Mouse (Mus musculus): ENCODE measurements around the gene Skp1a. TPM values are rescaled to one million over a fixed set of nuclear protein-coding genes. Genes with fewer than 3 reads are reported as not detected.

The Skp1a gene
- polyA plus RNA-seq, 1 experiment from 2014 or later, result 848 TPM

DNA sequence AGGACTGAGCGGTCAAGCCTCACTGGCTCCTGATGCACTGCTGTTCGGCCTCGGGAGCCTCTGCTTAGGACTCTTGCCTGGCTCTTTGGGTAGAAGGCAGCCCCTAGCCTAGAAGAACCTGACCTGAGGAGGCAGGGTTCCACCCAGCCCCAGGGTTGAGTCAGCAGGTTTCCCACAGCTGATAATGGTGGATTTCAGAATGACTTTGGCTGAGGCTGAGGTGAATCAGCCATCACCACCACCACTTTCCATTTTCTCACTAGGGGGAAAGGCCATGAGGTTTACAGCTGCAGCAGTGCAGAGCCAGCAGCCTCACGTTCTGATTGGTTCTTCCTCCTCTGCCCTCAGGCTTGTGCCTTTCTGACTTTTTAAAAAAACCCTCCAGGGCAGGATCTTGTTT is 29.1 kb downstream of the Skp1a start:
- Histone ChIP-seq H3K27ac (no peak overlapping the region), H3K4me1 (replicated peaks) (0 out of 2 replicates have a peak, but pooled peaks cover 8% of the 10 kb centered on the region), H3K9me3 (no peaks in the 10 kb centered on the region), H3K27me3 (replicated peaks) (no peaks in the 10 kb centered on the region), H3K36me3 (no peaks in the 10 kb centered on the region), H3K4me3 (replicated peaks) (no peak overlapping the region), H3K9ac (no peak overlapping the region), H3K4me2 (replicated peaks) (no peak overlapping the region)
- ATAC-seq, result no peak
- 81% methylated on average over 4 of the region's 4 CpGs for WGBS

GRCm38 (mm10) chr11:52261937-52262336 is 30.1 kb downstream of the Skp1a start:
- H3K4me1 ChIP-seq (replicated peaks), result 0 out of 2 replicates have a peak, but pooled peaks cover 8% of the 10 kb centered on the region
- H3K4me2 ChIP-seq (replicated peaks), result no peak overlapping the region
- no peak for ATAC-seq
- H3K27ac ChIP-seq, result no peak overlapping the region
- no peaks in the 10 kb centered on the region for H3K27me3 ChIP-seq (replicated peaks)
- no peaks in the 10 kb centered on the region for H3K9me3 ChIP-seq
- no peak overlapping the region for H3K9ac ChIP-seq
- WGBS, result 54% methylated on average over 5 of the region's 5 CpGs
- no peak overlapping the region for H3K4me3 ChIP-seq (replicated peaks)
- H3K36me3 ChIP-seq, result no peaks in the 10 kb centered on the region

GRCm38 (mm10) chr11:52262338-52262737 is 30.5 kb downstream of the Skp1a start:
- 89% methylated on average over 11 of the region's 11 CpGs for WGBS
- ATAC-seq, result no peak
- no peaks in the 10 kb centered on the region for H3K9me3 ChIP-seq

GRCm38 (mm10) chr11:52264871-52265270 is 33.1 kb downstream of the Skp1a start:
- Histone ChIP-seq H3K27me3 (replicated peaks) (no peaks in the 10 kb centered on the region), H3K9me3 (no peaks in the 10 kb centered on the region), H3K4me3 (replicated peaks) (no peak overlapping the region), H3K36me3 (no peaks in the 10 kb centered on the region), H3K9ac (no peak overlapping the region), H3K4me1 (replicated peaks) (peaks cover 16% of the 10 kb centered on the region; the same call in 1 of the 2 replicates), H3K27ac (no peak overlapping the region), H3K4me2 (replicated peaks) (no peak overlapping the region)
- 76% methylated on average over 7 of the region's 7 CpGs for WGBS
- ATAC-seq, result no peak

More at GRCm38 (mm10) chr11:52262338-52262737, 30.5 kb downstream of the Skp1a start:
- Histone ChIP-seq H3K4me3 (replicated peaks) (no peak overlapping the region), H3K36me3 (no peaks in the 10 kb centered on the region), H3K4me1 (replicated peaks) (0 out of 2 replicates have a peak, but pooled peaks cover 8% of the 10 kb centered on the region), H3K27me3 (replicated peaks) (no peaks in the 10 kb centered on the region), H3K9ac (no peak overlapping the region), H3K4me2 (replicated peaks) (no peak overlapping the region), H3K27ac (no peak overlapping the region)

GRCm38 (mm10) chr11:52265616-52266307 is 34.0 kb downstream of the Skp1a start:
- WGBS, result 42% methylated on average over 12 of the region's 12 CpGs
- Histone ChIP-seq H3K27me3 (replicated peaks) (no peaks in the 10 kb centered on the region), H3K9me3 (no peaks in the 10 kb centered on the region), H3K27ac (no peak overlapping the region), H3K9ac (no peak overlapping the region), H3K4me1 (replicated peaks) (peaks cover 16% of the 10 kb centered on the region; the same call in 1 of the 2 replicates), H3K36me3 (no peaks in the 10 kb centered on the region), H3K4me3 (replicated peaks) (no peak overlapping the region), H3K4me2 (replicated peaks) (no peak overlapping the region)
- ATAC-seq, result no peak

DNA sequence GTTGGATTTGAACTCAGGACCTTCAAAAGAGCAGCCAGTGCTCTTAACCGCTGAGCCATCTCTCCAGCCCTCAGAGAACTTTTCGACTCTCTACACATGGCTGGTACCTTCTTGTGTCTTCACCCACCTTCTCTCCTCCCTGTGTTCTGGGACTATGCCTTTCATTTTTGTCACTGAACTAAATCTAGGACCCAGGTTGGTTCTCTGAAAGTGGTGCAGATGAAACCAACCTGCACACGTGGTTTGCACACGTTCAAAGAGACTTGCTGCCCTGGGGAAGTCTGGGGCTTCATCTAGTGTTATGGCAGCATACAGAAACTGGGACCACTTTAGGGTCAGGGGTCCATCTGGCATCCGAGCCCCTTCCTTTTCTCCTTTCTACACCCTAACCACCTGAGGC is 35.5 kb downstream of the Skp1a start:
- no peaks in the 10 kb centered on the region for H3K27me3 ChIP-seq (replicated peaks)
- H3K4me2 ChIP-seq (replicated peaks), result no peak overlapping the region
- WGBS, result 87% methylated on average over 5 of the region's 5 CpGs
- H3K9me3 ChIP-seq, result no peaks in the 10 kb centered on the region
- ATAC-seq, result no peak
- no peak overlapping the region for H3K27ac ChIP-seq
- H3K9ac ChIP-seq, result no peak overlapping the region
- H3K4me1 ChIP-seq (replicated peaks), result peaks cover 18% of the 10 kb centered on the region; the same call in 1 of the 2 replicates
- no peak overlapping the region for H3K4me3 ChIP-seq (replicated peaks)
- H3K36me3 ChIP-seq, result no peaks in the 10 kb centered on the region

GRCm38 (mm10) chr11:52268104-52268835 is 36.5 kb downstream of the Skp1a start:
- Histone ChIP-seq H3K4me3 (replicated peaks) (no peak overlapping the region), H3K4me1 (replicated peaks) (peaks cover 25% of the 10 kb centered on the region), H3K36me3 (no peaks in the 10 kb centered on the region), H3K4me2 (replicated peaks) (no peak overlapping the region), H3K9ac (no peak overlapping the region), H3K27ac (peak overlapping the region; percentile 25), H3K27me3 (replicated peaks) (no peaks in the 10 kb centered on the region), H3K9me3 (no peaks in the 10 kb centered on the region)
- peak; percentile 73 for ATAC-seq
- WGBS, result 45% methylated on average over 7 of the region's 7 CpGs

GRCm38 (mm10) chr11:52269841-52270240 is 38.0 kb downstream of the Skp1a start:
- Histone ChIP-seq H3K36me3 (no peaks in the 10 kb centered on the region), H3K4me1 (replicated peaks) (peaks cover 25% of the 10 kb centered on the region), H3K27ac (no peak overlapping the region), H3K4me3 (replicated peaks) (no peak overlapping the region), H3K9ac (no peak overlapping the region), H3K4me2 (replicated peaks) (no peak overlapping the region), H3K27me3 (replicated peaks) (no peaks in the 10 kb centered on the region), H3K9me3 (no peaks in the 10 kb centered on the region)
- ATAC-seq, result no peak
- 90% methylated on average over 6 of the region's 6 CpGs for WGBS

GRCm38 (mm10) chr11:52271765-52272495 is 40.1 kb downstream of the Skp1a start:
- no peaks in the 10 kb centered on the region for H3K9me3 ChIP-seq
- no peak overlapping the region for H3K4me2 ChIP-seq (replicated peaks)
- ATAC-seq, result no peak
- H3K27ac ChIP-seq, result no peak overlapping the region
- 81% methylated on average over 8 of the region's 8 CpGs for WGBS
- H3K4me1 ChIP-seq (replicated peaks), result peaks cover 20% of the 10 kb centered on the region
- H3K36me3 ChIP-seq, result no peaks in the 10 kb centered on the region
- H3K4me3 ChIP-seq (replicated peaks), result no peak overlapping the region
- H3K27me3 ChIP-seq (replicated peaks), result no peaks in the 10 kb centered on the region
- H3K9ac ChIP-seq, result no peak overlapping the region

- Histone ChIP-seq H3K9me3 (no peaks in the 10 kb centered on the region), H3K9ac (no peak overlapping the region), H3K27me3 (replicated peaks) (no peaks in the 10 kb centered on the region), H3K4me3 (replicated peaks) (no peak overlapping the region), H3K4me2 (replicated peaks) (no peak overlapping the region), H3K27ac (no peak overlapping the region), H3K36me3 (no peaks in the 10 kb centered on the region), H3K4me1 (replicated peaks) (peaks cover 20% of the 10 kb centered on the region)
- WGBS, result 71% methylated on average over 6 of the region's 6 CpGs
- ATAC-seq, result no peak
These were observed 40.8 kb downstream of the Skp1a start for GRCm38 (mm10) chr11:52272619-52273018.

DNA sequence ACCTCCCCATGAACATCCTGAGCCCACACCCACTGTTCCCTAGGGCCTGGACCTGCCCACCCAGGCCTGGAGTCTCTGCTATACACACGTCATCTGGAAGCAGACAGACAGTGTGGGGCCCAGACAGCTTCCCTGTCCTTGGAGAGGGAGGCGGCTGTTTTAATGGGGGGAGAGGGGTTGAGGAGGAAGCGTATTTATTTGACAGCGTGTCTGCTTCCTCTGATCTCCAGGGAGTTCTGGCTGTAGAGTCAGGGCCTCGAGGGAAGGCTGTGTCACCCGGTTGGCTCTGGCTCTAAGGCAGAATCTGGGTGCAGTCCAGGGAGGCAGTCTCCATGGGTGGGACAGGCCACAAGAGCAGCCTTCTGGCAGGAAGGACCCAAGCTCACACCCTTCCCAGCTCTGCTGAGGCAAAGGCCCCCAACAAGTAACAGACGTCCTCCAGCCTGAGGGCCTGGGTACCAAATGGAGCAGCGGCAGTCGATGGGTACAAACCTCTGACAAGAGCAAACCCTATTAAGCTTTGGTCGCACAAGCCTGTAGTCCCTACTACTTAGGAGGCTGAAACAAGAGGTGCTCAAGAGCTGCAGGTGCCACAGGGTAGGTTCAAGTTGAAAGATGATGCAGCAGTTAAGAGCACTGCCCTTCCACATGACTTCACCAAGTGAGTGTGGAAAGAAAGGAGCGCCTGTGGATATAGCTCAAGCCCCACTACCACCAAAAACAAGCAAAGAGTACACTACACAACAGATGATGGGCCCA is 41.6 kb downstream of the Skp1a start:
- no peak overlapping the region for H3K9ac ChIP-seq
- WGBS, result 60% methylated on average over 11 of the region's 11 CpGs

DNA sequence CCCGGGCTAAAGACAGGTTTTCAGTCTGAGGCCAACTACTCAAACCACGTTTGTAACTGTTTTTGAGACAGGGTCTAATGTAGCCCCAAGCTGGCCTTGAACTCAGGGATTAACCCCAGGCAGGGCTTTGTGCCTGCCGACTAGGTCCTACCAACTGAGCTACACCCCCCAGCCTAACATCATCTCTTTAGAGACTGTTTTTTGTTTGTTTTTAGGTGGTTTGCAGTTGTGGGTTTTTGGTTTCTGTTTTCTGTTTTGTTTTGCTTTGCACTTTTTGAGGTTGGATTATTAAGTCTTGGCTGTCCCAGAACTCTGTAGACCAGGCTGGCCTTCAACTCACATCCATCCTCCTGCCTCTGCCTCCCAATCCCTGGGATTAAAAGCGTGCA is 42.1 kb downstream of the Skp1a start:
- ATAC-seq, result no peak
- H3K4me3 ChIP-seq (replicated peaks), result no peak overlapping the region

More for the DNA sequence above, 41.6 kb downstream of the Skp1a start:
- Histone ChIP-seq H3K4me3 (replicated peaks) (no peak overlapping the region), H3K27me3 (replicated peaks) (no peaks in the 10 kb centered on the region), H3K36me3 (no peaks in the 10 kb centered on the region), H3K4me1 (replicated peaks) (peaks cover 13% of the 10 kb centered on the region), H3K4me2 (replicated peaks) (no peak overlapping the region), H3K9me3 (no peaks in the 10 kb centered on the region), H3K27ac (no peak overlapping the region)
- ATAC-seq, result no peak

More for the DNA sequence above, 42.1 kb downstream of the Skp1a start:
- H3K9ac ChIP-seq, result no peak overlapping the region
- no peaks in the 10 kb centered on the region for H3K27me3 ChIP-seq (replicated peaks)
- WGBS, result 74% methylated on average over 4 of the region's 4 CpGs
- H3K4me2 ChIP-seq (replicated peaks), result no peak overlapping the region
- no peaks in the 10 kb centered on the region for H3K36me3 ChIP-seq
- no peaks in the 10 kb centered on the region for H3K9me3 ChIP-seq
- peaks cover 10% of the 10 kb centered on the region for H3K4me1 ChIP-seq (replicated peaks)
- H3K27ac ChIP-seq, result no peak overlapping the region

Data from intestine, embryonic 15.5 days (tissue).